Mouse (Mus musculus) liver, embryonic 11.5 days (tissue): ENCODE measurements around the gene Syvn1. TPM values are rescaled to one million over a fixed set of nuclear protein-coding genes. Genes with fewer than 3 reads are reported as not detected.

ENCODE experiments used
- ATAC-seq: fragments of 200-750 bp; cut with Nextera tagmentation; replicated peaks from 2 replicates; pipeline ENCODE4 v1.8.0; 2017; ENCODE audit warnings: moderate number of reproducible peaks, mild to moderate bottlenecking, moderate TSS enrichment, moderate library complexity; ENCODE audit not compliant: low FRiP score
- DNase-seq: peaks from one replicate; pipeline ENCODE4 v3.0.0-alpha.2; 2017; ENCODE audit warnings: low spot score
- H3K27ac ChIP-seq: fragments of 300-500 bp; sonication (generic); 2 replicates; pipeline ENCODE4 v1.5.1; 2014; ENCODE audit warnings: mild to moderate bottlenecking, low read depth, low read length, control low read depth
- H3K27me3 ChIP-seq: fragments of 300-500 bp; sonication (generic); replicated peaks from 2 replicates; pipeline ENCODE4 v1.6.1; 2014; ENCODE audit warnings: low read length, mixed read lengths; ENCODE audit not compliant: control insufficient read depth, insufficient read depth
- H3K36me3 ChIP-seq: fragments of 300-500 bp; sonication (generic); 2 replicates; pipeline ENCODE4 v1.6.1; 2014; ENCODE audit warnings: mild to moderate bottlenecking, low read length, moderate library complexity, mixed read lengths; ENCODE audit not compliant: control insufficient read depth, insufficient read depth
- H3K4me1 ChIP-seq: fragments of 300-500 bp; sonication (generic); replicated peaks from 2 replicates; pipeline ENCODE4 v1.6.1; 2014; ENCODE audit warnings: low read length, mixed read lengths; ENCODE audit not compliant: control insufficient read depth, insufficient read depth
- H3K4me2 ChIP-seq: fragments of 300-500 bp; sonication (generic); 2 replicates; pipeline ENCODE4 v1.6.1; 2014; ENCODE audit warnings: mild to moderate bottlenecking, control low read depth, moderate library complexity
- H3K4me3 ChIP-seq: fragments of 300-500 bp; sonication (generic); 2 replicates; pipeline ENCODE4 v1.5.1; 2014; ENCODE audit warnings: low read depth, low read length, control low read depth
- H3K9ac ChIP-seq: fragments of 300-500 bp; sonication (generic); 2 replicates; pipeline ENCODE4 v1.6.1; 2014; ENCODE audit warnings: low read depth, low read length, control low read depth
- H3K9me3 ChIP-seq: fragments of 300-500 bp; sonication (generic); 2 replicates; pipeline ENCODE4 v1.6.1; 2016; ENCODE audit warnings: low read length, inconsistent platforms, mixed read lengths; ENCODE audit not compliant: control insufficient read depth
- WGBS: fragments of 180-500 bp; shearing (Covaris S2); extraction: QIAGEN DNeasy Blood & Tissue Kit; methylation state at CpG from one replicate; pipeline ENCODE4 v1.1.7; 2014; 5-methylcytosine and 5-hydroxymethylcytosine counted together
- polyA plus RNA-seq: library from polyadenylated mRNA; unstranded; fragments of >200 nt; fragmentation: Nextera tagmentation; extraction: Ambion mirVana; gene quantifications from 2 replicates; pipeline ENCODE4 v1.2.1, GENCODE M21; 2014

Syvn1 gene
- polyA plus RNA-seq, 1 experiment from 2014 or later = 33.7 TPM

GRCm38 (mm10) chr19:6068951-6069350 is 22.6 kb downstream of the Syvn1 start:
- Histone ChIP-seq H3K27ac (no peak overlapping the region), H3K4me3 (no peak overlapping the region; the same call in 1 of the 2 replicates), H3K4me1 (peaks cover 14% of the 10 kb centered on the region), H3K27me3 (no peaks in the 10 kb centered on the region), H3K9me3 (no peaks in the 10 kb centered on the region), H3K36me3 (peaks cover 24% of the 10 kb centered on the region), H3K4me2 (no peak overlapping the region), H3K9ac (no peak overlapping the region)
- ATAC-seq (no peak), DNase-seq (no peak)
- 83% methylated on average over 4 of the region's 4 CpGs for WGBS

DNA sequence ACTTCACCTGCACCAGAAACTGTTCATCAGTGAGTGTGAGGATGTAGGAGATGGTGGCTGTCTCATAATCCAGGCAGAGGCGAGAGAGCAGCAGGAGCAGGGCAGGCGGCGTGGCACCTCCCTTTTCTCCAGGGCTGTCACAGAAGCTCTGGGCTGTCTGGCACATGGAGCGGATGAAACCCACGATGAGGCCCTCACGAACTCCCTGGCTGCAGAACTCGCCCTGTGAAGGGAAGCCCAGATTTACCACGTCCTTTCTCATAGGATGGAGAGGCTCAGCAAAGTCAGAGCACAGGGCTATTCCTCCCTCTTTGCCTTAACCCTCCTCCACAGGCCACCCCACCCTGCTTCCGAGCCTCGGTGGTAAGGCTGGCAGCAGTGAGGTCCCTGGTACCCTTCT is 23.5 kb downstream of the Syvn1 start:
- Histone ChIP-seq H3K27ac (0 out of 2 replicates have a peak overlapping the region, but pooled peaks have one; percentile 43), H3K9me3 (no peaks in the 10 kb centered on the region), H3K9ac (no peak overlapping the region), H3K4me1 (peaks cover 14% of the 10 kb centered on the region), H3K4me2 (no peak overlapping the region), H3K4me3 (no peak overlapping the region), H3K36me3 (peaks cover 27% of the 10 kb centered on the region), H3K27me3 (no peaks in the 10 kb centered on the region)
- ATAC-seq = no peak
- 90% methylated on average over 10 of the region's 10 CpGs for WGBS
- DNase-seq = no peak

DNA sequence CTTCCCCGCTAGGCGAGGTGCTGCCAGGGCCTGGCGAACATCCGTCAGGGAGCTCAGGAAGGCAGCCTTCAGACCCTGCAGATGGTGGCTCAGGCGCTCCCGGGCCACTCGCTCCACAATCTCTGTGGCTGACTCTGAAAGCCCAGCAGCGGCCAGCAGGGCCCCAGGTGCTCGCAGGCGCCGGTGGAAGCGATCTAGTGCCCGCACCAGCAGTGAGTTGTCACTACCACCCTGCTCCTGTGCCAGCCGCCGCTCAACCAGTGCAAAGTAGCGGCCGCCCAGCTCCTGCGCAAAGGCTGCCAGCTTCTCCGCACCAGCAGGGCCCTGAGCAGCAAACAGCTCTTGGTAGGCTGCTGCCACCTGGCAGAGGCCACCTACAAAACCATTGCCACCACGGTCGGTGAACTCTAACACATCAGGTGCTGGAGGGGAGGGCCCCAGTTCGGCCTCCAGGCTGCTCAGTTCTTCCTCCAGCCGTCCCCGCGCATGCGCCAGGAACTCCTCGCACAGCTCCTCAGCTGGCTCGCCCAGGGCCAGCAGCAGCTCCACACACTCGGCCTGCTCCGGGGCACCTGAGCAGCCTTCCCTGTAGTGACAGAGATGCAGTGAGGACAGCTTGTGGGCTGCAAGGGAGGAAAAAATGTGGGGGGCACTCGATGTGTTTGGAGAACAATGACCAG is 24.3 kb downstream of the Syvn1 start:
- Histone ChIP-seq H3K4me2 (no peak overlapping the region), H3K9ac (no peak overlapping the region), H3K4me1 (peaks cover 14% of the 10 kb centered on the region), H3K9me3 (no peaks in the 10 kb centered on the region), H3K36me3 (peaks cover 30% of the 10 kb centered on the region), H3K4me3 (no peak overlapping the region), H3K27me3 (no peaks in the 10 kb centered on the region), H3K27ac (no peak overlapping the region)
- 87% methylated on average over 31 of the region's 31 CpGs for WGBS
- DNase-seq (no peak), ATAC-seq (no peak)

DNA sequence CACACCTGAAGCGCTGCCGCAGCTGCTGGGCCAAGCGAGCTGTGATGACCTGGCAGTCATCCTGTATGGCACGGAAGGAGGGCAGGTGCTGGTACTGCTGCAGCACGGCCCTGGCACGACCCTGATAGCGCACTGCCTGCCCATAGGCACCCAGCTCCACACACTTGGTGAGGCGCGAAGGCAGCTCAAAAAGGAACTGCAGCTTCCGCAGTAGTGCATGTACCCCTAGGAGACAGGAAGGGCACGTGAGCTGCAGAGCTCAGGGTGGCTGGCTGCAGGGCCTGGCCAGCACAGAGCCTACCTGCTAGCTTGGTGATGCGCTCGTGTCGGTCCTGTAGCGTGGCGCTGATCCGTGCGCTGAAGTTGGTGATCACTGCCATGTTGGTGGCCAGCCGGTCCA is 24.9 kb downstream of the Syvn1 start:
- 92% methylated on average over 19 of the region's 19 CpGs for WGBS
- H3K4me2 ChIP-seq = no peak overlapping the region
- H3K9me3 ChIP-seq = no peaks in the 10 kb centered on the region
- peaks cover 30% of the 10 kb centered on the region for H3K36me3 ChIP-seq
- no peak for DNase-seq
- peaks cover 16% of the 10 kb centered on the region for H3K4me1 ChIP-seq
- H3K9ac ChIP-seq = no peak overlapping the region
- no peak for ATAC-seq
- H3K4me3 ChIP-seq = no peak overlapping the region
- no peak overlapping the region for H3K27ac ChIP-seq
- H3K27me3 ChIP-seq = no peaks in the 10 kb centered on the region

- Histone ChIP-seq H3K4me2 (no peak overlapping the region), H3K9me3 (no peaks in the 10 kb centered on the region), H3K4me3 (no peak overlapping the region), H3K36me3 (peaks cover 27% of the 10 kb centered on the region), H3K9ac (no peak overlapping the region), H3K27ac (no peak overlapping the region), H3K27me3 (no peaks in the 10 kb centered on the region), H3K4me1 (peaks cover 6% of the 10 kb centered on the region)
- DNase-seq = no peak
- WGBS = 90% methylated on average over 5 of the region's 5 CpGs
- no peak for ATAC-seq
These were observed 27.5 kb downstream of the Syvn1 start for GRCm38 (mm10) chr19:6073889-6074288.

GRCm38 (mm10) chr19:6076564-6077393 is 30.4 kb downstream of the Syvn1 start, which contains the start of gene Vps51:
Vps51 (minus strand) TSS chr19:6077231.
- H3K36me3 ChIP-seq = peaks cover 23% of the 10 kb centered on the region
- H3K27ac ChIP-seq = peak within 1 kb of the TSS; percentile 50
- peaks cover 6% of the 10 kb centered on the region for H3K4me1 ChIP-seq
- under 1% methylated on average over 33 of the region's 33 CpGs for WGBS
- H3K4me2 ChIP-seq = peak within 1 kb of the TSS; percentile 80
- H3K9me3 ChIP-seq = no peaks in the 10 kb centered on the region
- ATAC-seq (peak; percentile 84), DNase-seq (peak; percentile 90)
- H3K4me3 ChIP-seq = peak within 1 kb of the TSS; percentile 74
- peak within 1 kb of the TSS; percentile 73 for H3K9ac ChIP-seq
- no peaks in the 10 kb centered on the region for H3K27me3 ChIP-seq

DNA sequence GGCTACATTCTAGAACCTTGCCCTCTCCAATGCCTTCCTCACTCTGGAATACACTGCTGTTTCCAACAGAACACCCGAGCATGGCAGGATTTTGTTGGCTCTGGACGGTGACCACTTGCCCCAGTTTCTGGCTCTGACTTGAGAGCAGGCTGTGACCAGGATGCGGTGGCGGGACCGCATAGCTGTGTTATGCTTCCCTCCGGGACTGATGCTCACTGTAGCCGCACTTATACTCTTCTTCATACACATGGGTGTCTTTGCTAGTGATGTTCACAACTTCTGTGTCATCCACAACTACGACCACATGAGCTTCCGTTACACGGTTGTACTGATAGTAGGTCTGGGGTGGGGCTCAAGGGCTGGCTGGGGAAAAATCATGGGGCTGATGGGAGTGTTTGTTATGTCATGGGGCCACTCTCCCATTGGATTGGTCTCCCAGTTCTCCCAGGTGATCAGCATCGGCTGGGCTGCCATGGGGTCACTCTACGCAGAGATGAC is 33.7 kb downstream of the Syvn1 start, which contains the start of gene Tmem262:
Tmem262 (plus strand) TSS at position 51 of the 498 bp plus-strand sequence.
- Histone ChIP-seq H3K4me3 (no peak within 1 kb of the TSS), H3K9ac (no peak within 1 kb of the TSS), H3K4me1 (peaks cover 13% of the 10 kb centered on the region), H3K4me2 (no peak within 1 kb of the TSS), H3K27ac (no peak within 1 kb of the TSS), H3K36me3 (peaks cover 18% of the 10 kb centered on the region), H3K27me3 (no peaks in the 10 kb centered on the region), H3K9me3 (no peaks in the 10 kb centered on the region)
- no peak for ATAC-seq
- DNase-seq = no peak
- 90% methylated on average over 12 of the region's 12 CpGs for WGBS

DNA sequence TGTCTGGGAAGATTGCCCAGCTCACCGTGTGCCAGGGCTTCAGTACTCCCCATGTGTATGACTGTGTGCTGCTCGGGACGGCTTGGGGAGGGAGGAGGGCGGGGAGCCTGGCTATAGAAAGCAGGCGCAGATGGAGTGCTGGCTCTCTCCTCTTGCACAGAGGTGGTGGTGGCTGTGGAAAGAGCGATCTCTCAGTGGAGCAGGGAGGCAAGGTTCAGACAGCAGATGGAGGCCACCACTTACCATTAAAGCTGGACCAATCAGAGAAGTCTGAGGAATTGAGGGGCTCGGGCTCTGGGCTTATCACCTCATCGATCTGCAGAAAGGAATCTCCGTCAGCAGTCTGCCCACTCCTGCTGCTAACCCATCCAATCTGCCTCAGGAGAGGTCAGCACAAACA is 35.8 kb downstream of the Syvn1 start, which contains the start of gene Gm28374:
Gm28374 (minus strand) TSS at position 101 of the 400 bp plus-strand sequence.
- no peak within 1 kb of the TSS; the same call in 1 of the 2 replicates for H3K4me3 ChIP-seq
- H3K27me3 ChIP-seq = no peaks in the 10 kb centered on the region
- peaks cover 10% of the 10 kb centered on the region for H3K4me1 ChIP-seq
- H3K27ac ChIP-seq = no peak within 1 kb of the TSS
- 86% methylated on average over 9 of the region's 9 CpGs for WGBS
- H3K9me3 ChIP-seq = no peaks in the 10 kb centered on the region
- ATAC-seq = no peak
- no peak within 1 kb of the TSS for H3K4me2 ChIP-seq
- H3K9ac ChIP-seq = no peak within 1 kb of the TSS
- DNase-seq = no peak
- peaks cover 17% of the 10 kb centered on the region for H3K36me3 ChIP-seq
